Mouse (Mus musculus) CD8-positive naive resting alpha-beta T cell, adult 2 months (primary cell): ENCODE data around the gene Lfng.

Experiments
- DNase-seq, 2 experiments: peaks; one replicate each; pipeline ENCODE4 v3.0.0; 2022; ENCODE audit warnings: low read depth in 2 of 2, low spot score in 2 of 2

The Lfng gene

DNA sequence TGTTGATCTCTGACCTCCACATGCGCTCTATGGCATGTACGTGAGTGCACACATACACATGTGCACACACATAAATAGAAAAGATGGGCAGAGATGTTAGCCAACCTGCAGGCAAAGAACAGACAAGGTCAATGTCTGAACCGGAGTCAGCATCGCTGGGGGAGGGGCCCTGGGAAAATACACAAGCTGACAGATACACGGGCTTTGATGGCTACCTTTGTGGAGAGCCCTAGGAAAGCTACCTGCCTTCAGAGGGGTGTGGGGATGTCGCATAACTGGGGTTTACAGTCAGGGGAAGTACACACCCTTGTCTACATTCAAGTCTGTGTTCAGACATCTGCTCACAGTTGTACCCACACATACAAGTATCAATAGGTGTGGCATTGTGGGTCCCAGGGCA lies 31.4 kb downstream of the Lfng start:
- no peak for DNase-seq

DNA sequence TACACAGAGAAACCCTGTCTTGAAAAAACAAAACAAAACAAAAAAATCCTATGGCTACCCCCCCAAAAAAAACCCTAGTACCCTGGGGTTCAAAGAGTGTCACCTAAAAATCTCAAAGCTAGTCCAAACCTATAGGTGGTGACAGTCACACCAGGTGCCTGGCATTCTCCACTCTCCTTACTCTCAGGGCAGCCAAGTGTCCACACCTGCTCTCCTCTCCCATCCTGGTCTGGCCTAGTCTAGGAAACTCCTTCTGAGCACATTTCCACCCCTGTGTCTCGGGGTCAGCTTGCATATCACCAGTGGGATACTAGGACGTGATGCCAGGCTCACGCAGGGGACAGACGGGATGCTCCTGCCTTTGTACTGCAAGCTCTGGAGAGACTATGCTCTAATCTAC lies 32.2 kb downstream of the Lfng start:
- DNase-seq: no peak

DNA sequence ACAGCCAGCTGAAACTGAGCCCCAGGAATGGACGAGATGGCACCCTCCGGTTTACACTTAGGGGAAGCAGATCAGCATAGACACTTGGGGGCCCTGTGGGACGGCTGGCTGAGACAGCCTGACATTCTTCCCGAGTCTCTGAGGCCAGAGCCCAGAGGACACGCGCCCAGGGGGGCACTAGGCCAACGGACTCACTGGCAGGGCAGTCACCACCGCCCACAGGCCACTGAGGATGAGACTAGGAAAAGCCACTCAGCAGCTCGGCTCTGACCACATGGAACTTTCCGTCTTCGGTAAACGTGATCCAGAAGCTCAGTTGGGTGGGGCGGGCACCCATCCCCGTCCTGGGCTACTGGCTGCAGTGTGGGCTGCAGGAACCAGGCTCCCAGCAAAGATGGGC lies 32.8 kb downstream of the Lfng start:
- no peak for DNase-seq

DNA sequence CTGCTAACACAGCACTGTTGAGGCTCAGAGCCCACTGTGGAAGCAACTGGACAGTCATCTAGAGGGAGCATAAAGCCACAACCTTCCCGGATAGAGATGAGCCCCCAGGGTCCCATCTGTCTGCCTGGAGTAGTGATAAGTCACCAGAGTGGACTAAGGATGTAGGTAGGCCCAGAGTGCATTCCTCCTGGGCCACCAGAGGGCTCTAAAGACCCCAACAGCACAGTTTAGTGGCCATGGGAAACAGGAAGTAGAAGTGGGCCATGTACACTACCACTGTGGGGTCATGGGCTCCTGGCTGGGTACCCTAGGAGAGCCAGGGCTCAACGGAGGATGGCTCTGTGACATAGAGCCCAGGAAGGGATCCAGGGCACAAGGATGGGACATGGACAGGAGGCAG lies 33.7 kb downstream of the Lfng start:
- no peak for DNase-seq

DNA sequence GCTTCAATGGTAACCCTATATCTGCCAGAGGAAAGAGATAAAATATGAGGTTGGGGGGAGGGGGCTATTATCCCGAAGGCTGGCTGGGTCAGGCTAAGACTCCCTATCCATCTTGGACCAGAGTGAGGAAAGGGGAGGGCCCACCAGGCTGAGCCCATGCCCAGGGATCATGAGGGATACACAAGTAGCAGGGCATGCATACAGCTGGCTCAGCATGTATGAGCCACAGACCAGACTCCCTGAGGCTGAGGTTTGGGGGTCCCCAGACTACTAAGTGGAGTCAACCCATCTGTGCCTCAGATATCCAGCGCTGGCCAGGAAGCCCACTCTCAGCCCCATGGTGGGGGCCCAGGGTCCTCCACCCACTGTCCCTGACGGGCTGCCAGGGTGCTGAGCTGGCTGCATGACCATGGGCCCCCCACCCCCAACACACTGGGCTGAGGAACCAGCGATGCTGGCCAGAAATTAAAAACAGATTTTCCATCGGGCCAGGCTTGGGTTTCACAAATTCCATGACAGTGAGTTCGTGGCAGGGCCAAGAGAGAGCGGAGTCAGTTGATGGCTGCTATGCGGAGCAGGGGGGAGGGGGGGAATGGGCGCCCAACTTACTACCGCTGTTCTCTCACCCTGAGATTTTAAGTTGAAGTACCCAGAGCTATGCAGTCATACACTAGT lies 34.3 kb downstream of the Lfng start:
- no peak for DNase-seq

DNA sequence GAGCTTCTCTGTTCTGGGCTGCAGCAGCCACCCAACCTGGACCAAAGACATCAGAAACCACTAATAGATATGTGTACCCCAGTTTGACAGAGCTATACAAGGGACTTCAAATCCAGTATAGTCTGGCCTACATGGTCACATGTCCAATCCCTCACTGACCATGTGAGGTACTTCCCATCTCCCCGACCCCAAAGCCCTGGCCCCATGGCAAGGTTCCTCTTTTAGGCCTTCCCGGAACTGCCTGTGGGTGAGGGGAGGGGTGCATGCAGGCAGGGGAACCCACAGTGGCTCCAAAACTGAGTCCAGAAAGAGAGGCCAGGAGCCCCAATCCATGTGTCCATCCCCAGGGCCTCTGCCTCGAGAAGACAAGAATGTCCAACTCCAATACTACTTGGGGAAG lies 35.0 kb downstream of the Lfng start:
- DNase-seq: no peak

DNA sequence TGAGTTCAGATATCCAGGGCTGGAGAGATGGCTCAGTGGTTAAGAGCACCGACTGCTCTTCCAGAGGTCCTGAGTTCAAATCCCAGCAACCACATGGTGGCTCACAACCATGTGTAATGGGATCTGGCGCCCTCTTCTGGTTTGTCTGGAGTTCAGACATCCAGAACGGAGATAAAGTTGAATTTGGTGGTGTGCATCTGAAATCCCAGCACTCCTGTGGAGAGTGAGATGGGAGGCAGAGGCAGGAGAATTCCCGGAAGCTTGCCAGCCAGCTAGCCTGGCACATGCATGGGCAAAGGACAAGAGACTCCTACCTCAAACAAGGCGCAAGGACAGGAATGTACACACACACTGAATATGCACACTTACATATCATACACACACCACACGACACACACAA lies 37.1 kb downstream of the Lfng start:
- no peak for DNase-seq

DNA sequence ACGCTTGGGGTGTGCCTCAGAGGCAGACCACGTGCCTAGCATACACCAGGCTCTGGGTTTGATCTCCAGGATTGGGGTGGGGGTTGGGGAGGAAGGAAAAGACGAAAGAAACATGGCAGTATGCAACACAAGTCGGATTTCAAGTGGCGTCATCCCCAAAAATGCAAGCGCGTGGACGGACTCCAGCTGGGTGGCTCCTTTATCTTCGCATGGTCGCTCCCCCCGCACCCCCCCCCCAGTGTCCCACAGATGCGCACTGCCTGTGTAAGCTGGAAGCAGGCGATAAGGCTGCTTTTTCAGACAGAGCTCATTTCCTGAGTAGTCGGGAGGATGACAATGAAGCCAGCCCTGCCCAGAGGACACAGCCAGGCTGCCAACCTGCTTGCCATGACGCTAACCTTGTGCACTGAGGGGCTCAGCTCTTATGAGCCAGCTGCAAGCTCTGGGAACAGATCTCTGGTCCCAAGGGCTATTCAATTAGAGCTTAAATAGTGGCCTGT lies 37.6 kb downstream of the Lfng start:
- DNase-seq: no peak

DNA sequence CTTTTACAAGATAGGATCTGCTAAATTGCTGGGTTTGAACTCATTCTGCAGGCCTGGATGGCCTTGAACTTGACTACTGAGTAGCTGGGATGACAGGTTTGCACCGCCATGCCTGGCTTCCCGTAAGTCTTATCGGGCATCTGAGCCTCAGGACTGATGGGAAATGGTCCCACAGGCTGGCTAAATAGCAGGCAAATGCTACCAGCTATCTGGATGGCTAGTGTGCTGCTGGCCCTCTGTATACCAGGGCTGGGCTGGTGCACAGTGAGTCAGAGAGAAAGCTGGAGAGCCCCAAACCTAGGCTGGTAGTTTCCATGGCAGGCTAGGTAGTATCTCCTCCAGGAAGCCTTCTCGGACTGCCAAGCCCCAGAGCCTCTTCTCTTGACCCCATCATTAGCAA lies 38.3 kb downstream of the Lfng start:
- no peak for DNase-seq

DNA sequence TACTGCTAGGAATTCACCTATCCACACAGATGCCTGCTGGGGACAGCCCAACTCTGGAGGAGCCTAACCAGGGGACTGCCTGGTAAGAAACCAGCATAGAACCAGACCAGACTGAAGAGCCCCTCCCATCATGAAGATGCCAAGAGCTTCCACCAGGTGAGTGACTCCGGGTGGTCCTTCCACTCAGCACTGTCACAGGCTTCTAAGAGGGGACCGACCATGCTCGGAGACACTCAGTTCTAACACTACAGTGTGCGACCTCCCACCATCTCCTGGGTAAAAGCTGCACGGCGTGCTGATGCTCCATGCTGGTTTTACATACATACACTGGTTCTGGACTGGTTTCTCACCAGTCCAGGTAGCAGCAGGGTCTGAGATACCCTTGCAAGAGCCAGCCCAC lies 39.1 kb downstream of the Lfng start:
- no peak for DNase-seq

DNA sequence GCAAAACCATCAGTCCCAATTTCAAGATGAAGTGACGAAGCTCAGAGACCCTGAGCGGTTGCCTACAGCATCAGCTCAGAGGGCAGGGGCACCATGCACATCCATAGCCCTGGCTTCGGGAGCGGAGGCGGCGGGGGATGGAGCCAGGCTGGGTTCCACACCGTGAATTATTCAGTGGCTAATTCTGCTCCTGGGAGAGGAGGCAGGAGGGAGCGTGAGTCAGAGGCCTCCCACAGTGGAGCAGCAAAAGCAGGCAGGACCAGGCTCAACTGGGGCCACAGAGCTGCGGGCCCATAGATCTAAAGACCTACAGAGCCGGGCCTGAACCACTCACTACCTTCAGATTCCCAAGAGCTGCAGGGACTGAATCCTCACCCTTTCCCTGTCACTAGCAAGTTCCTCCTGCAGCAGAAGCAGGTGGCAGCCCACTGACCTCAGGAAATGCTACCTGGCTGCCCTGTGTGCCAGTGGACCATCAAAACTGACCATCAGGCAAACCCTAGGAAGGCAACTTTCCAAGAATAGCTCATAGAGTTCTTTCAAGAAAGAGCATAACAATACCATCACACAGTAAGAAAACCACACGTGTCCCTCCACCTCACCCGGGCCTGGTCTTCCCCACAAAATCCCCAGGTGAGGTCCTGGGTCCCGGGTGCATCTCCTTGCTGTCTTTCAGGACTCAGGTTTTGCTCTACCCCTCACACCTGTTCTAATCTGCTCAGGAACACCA lies 40.1 kb downstream of the Lfng start:
- no peak for DNase-seq

DNA sequence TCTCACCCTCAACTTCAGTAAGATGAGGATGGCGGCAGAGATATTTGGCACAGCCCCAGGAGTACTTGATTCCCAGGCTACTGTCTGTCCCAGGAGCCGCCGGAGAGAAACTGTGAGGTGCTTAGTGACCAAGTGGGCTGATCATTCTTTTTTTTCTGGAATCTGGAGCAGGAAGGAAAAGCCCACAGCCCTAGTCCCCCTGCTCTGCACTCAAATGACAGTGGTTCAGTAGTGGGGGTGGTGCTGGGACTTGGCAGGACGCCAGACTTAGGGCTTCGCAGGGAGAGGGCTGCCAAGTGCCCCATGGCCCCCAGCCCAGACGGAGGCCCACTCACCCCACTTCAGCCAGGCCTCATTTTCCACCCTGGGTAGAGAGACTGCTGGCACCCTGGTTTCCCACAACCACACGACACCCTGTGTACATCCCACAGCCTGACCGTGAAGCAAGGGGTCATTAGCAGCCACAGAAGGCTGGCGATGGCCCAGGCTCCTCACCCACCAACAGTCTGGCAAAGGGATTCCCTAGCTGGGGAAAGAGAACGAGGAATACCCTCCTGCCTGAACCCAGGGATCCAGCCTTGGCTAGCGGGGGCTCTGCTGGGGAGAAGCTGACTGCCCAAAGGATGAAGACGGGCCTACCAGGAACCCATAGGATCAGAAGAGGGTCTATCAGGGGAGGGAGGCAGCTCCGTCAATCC lies 40.9 kb downstream of the Lfng start:
- DNase-seq: peak in 1 of 2 experiments; percentile 42

DNA sequence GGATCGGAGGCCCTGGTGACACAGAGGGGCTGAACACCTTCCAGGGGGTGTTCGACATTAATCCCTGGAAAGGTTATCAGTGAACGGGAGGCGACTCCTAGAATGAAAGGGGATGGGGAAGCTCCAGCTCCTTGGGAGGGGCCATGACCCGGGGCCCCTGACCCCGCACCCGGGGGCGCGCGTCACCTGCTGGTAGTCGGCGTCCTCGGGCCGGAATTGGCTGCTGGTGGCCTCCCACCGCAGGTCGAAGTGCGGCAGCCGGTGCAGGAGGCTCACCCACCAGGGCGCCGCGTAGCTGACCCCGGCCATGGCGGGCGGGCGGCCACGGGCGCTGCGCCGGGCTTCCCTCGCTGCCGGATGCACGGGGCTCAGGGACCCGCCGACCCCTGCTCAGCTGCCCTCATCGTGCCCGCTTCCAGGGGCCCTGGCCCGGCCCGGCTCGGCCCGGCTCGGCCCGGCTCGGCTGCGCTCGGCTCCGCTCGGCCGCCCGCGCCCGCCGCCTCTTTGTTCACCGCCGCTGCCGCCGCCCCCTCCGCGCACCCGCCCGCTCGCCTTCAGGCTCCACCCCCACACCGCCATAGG lies 41.5 kb downstream of the Lfng start, which contains the start of gene Ttyh3:
Gene Ttyh3 (minus strand): TSS at position 513 of the 582 bp plus-strand sequence.
- peak in 1 of 2 experiments; percentile 27 for DNase-seq

DNA sequence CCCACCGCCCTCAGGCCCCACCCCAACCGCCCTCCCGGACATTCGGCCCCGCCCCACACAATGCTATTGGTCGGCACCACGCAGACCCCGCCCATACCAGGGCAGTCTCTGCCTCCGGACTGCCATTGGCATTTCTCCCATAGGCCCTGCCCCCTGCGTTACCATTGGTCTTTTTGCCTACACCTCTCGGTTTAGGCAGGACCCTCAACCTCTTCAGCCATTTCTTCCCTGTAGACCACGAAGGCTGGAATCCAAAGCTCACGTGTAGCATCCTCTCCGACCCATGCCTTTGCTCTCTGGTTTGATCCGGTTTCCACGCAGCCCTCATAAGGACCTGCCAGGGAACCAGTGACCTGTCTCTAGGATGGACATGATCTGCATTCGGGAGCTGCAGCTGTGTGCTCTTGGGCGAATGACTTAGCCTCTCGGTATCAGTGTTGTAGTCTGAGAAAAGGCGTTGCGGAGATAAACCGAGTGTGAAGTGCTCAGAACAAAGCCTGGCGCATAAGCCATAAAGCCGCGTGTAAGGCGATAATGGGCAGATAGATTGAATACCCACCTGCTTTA lies 42.1 kb downstream of the Lfng start:
- peak; percentile 89 to 95 for DNase-seq

DNA sequence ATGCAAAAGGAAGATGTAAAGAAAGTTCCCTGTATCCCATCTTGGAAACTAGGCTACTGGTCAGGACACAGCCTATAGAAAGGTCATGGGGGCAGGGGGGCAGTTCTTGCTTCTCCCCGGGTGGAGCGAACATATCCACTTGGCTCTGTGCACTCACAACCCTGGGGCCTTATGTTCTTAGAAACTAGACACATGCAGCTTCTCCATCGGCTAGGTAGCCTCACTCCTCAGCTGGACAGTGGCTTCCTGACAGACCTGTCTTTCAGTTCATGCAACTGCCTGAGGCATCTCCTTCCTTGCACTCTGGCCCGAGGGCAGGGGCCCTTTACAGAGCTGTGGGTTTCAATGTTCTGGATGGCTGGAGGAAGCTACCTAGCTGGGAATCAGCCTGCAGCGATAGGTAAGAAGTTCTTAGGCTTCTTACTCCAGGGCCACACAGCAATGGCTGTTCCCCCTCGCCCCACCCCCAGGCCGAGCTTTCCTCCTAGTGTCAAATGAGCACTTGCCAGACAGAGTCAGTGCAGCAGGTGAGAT lies 42.8 kb downstream of the Lfng start:
- no peak for DNase-seq

DNA sequence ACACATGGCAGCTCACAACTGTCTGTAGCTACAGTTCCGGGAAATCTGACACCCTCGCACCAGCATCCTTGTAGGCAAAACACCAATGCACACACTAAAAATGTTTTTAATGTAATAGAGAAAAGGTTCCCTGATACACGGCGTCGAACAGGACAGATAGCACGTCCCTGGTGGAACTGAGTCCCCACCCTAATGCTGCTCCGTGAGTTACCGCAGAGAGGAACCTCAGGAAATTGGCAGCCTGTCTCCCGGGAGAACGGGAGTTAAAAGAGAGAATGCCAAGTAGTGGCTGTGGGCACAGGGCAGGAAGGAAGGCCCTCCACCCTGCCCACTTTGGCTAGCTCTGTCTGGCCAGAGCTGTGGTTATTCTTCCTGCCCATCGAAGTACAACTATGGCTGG lies 44.1 kb downstream of the Lfng start:
- DNase-seq: no peak

DNA sequence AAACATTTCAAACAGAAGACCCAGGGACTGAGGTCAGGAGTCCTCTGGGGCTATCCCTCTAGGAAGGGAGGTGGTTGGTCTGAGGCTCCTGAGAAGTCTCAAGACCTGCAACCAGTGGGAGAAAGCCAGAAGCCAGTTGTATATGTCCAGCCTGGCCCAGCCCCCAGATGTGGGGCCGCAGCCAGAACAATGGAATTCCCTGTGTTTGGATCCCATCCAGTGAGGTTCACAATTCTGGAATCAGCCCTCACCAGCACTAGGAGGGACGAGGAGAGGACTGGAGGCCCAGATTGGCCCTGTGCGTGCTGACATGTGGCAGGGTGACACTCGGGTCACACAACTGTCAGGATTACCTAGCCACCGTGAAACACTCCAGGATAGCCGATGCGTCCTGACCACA lies 45.5 kb downstream of the Lfng start:
- no peak for DNase-seq

DNA sequence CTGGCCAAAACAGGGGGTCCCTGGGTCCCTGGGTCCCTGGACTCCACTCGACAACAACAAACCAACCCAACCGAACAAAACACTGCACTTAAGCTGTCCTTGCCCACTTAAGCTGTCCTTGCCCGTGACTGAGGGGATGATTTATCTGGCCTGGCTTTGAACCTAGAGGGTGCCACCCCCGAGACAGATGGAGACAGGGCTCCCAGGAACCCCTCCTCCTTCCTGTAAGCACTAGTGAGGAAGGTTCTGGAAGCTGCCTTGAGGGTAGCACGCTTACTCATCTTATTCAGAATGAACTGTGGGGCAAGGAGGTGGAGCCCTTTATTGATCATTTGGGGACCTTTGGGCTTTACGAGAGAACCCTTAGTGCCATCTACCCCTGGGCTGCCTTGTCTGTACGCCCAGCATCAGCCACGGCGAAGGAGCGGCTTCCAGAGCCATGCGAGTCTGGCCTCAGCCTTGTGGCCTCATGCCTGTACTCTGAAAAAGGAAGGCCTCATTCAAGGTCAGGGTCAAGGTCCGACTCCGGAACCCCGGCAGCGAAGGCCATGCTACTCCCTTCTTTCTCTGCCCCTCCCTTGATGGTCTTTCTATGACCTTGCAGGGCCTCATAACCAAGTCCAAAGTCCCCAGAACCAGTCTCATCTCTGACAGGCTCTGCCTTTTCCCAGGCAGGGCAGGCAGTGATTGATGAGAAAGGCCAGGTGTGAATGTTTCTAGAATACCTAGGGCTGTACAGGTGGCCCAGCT lies 47.2 kb downstream of the Lfng start:
- no peak for DNase-seq

DNA sequence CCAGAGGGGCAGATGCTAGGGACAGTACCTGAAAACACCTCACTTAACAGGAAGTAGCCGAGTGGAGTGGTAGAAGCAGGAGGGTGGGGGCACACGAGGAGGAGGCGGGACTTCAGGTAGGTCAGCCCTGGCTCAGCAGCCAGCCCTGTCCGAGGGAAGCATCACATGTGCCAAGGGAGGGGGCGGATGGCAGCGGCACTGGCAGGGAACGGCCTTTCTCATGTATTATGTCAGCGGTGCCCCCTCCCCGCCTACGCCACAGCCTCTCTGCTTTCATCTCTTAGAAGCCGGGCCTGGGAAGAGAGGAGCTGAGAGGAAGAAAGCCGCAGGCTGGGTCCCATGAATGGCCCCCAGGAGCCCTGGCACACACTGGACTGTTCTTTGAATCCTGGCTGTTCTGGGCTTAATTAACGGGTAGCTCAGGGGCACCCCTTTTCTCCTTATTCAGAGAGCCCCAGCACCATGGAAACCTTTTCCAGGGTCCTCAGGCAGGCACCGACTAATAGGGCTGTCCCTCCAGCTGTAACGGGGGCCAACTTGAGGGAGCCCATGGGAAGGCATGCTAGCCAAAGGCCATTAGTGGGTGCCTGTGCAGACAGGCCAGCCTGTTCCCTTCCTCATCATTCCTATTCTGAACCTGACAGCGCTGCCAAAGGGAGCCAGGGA lies 52.6 kb downstream of the Lfng start:
- DNase-seq: no peak

DNA sequence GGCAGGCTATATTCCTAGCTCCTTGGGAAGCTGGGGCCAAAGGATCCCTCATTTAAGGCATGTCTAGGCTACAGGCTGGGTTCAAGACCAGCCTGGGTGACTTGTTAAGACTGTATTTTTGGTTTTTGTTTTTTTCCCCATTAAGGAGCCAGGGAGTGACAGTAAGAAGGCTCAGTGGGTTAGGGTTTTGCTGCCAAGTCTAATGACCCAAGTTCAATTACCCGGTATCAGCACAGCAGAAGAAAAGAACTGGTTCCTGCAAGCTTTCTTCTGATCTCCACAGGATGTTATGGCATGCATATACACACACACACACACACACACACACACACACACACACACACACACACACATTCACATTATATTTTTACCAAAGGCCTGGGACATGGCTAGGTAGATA lies 53.3 kb downstream of the Lfng start:
- DNase-seq: no peak
